Mouse (Mus musculus) ES-Bruce4 (cell line): ENCODE results near the gene Ube2z. TPM values are rescaled to one million over a fixed set of nuclear protein-coding genes. Genes with fewer than 3 reads are reported as not detected.

ENCODE experiments used
- H3K27ac ChIP-seq: 2 replicates; pipeline ENCODE4 v1.5.1; 2012; ENCODE audit warnings: low read length, inconsistent platforms; ENCODE audit not compliant: insufficient read depth
- H3K27me3 ChIP-seq: 2 replicates; pipeline ENCODE4 v1.6.1; 2012; ENCODE audit warnings: mild to moderate bottlenecking, low read length, inconsistent platforms; ENCODE audit not compliant: control insufficient read depth, poor library complexity, insufficient read depth, severe bottlenecking
- H3K36me3 ChIP-seq: 2 replicates; pipeline ENCODE4 v1.6.1; 2012; ENCODE audit warnings: inconsistent platforms, mild to moderate bottlenecking, low read length, moderate library complexity; ENCODE audit not compliant: control insufficient read depth, poor library complexity, insufficient read depth, severe bottlenecking
- H3K4me1 ChIP-seq: one replicate; pipeline ENCODE4 v1.8.1; 2011; ENCODE audit warnings: low read length; ENCODE audit not compliant: control insufficient read depth, insufficient read depth
- H3K4me3 ChIP-seq: 2 replicates; pipeline ENCODE4 v1.5.1; 2011; ENCODE audit warnings: low read depth, mild to moderate bottlenecking, low read length
- H3K9ac ChIP-seq: 2 replicates; pipeline ENCODE4 v1.6.1; 2012; ENCODE audit warnings: low read depth, mild to moderate bottlenecking, inconsistent platforms; ENCODE audit not compliant: poor library complexity, severe bottlenecking
- H3K9me3 ChIP-seq: replicated peaks from 2 replicates; pipeline ENCODE4 v1.6.1; 2012; ENCODE audit warnings: mild to moderate bottlenecking, low read length, inconsistent platforms; ENCODE audit not compliant: control insufficient read depth, poor library complexity, insufficient read depth, severe bottlenecking
- CTCF ChIP-seq: IDR thresholded peaks from one replicate; pipeline ENCODE4 v1.8.1; 2011; ENCODE audit warnings: low read depth, low read length
- EP300 ChIP-seq: IDR thresholded peaks from 2 replicates; pipeline ENCODE4 v1.6.1; 2011; ENCODE audit warnings: low read depth, low read length; ENCODE audit not compliant: insufficient read depth
- POLR2A ChIP-seq: IDR thresholded peaks from one replicate; pipeline ENCODE4 v1.8.1; 2011; ENCODE audit warnings: low read length; ENCODE audit not compliant: insufficient read depth
- polyA plus RNA-seq: library from polyadenylated mRNA; stranded (reverse); fragments of >200 nt; gene quantifications from 2 replicates; pipeline ENCODE4 v1.2.4, GENCODE M21; 2011; ENCODE audit warnings: low read depth; ENCODE audit not compliant: missing spikeins, insufficient read depth, insufficient read length

Ube2z gene
- polyA plus RNA-seq, 1 experiment: 86.6 TPM

- H3K36me3 ChIP-seq: no peaks in the 10 kb centered on the region
Observed at GRCm38 (mm10) chr11:96092674-96093291, 27.6 kb upstream of the Ube2z start.

GRCm38 (mm10) chr11:96091073-96091472 is 25.9 kb upstream of the Ube2z start:
- no peaks in the 10 kb centered on the region for H3K4me1 ChIP-seq
- H3K27ac ChIP-seq: no peak overlapping the region
- H3K9ac ChIP-seq: no peak overlapping the region
- no peak overlapping the region for H3K4me3 ChIP-seq
- H3K27me3 ChIP-seq: no peaks in the 10 kb centered on the region
- H3K9me3 ChIP-seq: no peaks in the 10 kb centered on the region
- no peaks in the 10 kb centered on the region for H3K36me3 ChIP-seq
- no peak for TF ChIP-seq POLR2A
- TF ChIP-seq CTCF: peak; percentile 36

More at GRCm38 (mm10) chr11:96092674-96093291, 27.6 kb upstream of the Ube2z start:
- no peak overlapping the region for H3K27ac ChIP-seq
- H3K9me3 ChIP-seq: no peaks in the 10 kb centered on the region
- H3K4me3 ChIP-seq: no peak overlapping the region
- H3K4me1 ChIP-seq: no peaks in the 10 kb centered on the region
- H3K9ac ChIP-seq: no peak overlapping the region
- no peaks in the 10 kb centered on the region for H3K27me3 ChIP-seq
- TF ChIP-seq POLR2A (no peak), CTCF (no peak), EP300 (no peak)

GRCm38 (mm10) chr11:96087981-96088380 is 22.8 kb upstream of the Ube2z start:
- no peaks in the 10 kb centered on the region for H3K9me3 ChIP-seq
- H3K4me1 ChIP-seq: no peaks in the 10 kb centered on the region
- no peak for TF ChIP-seq EP300
- no peak for TF ChIP-seq POLR2A
- TF ChIP-seq CTCF: no peak
- H3K27ac ChIP-seq: no peak overlapping the region
- no peak overlapping the region for H3K9ac ChIP-seq
- no peaks in the 10 kb centered on the region for H3K27me3 ChIP-seq
- H3K4me3 ChIP-seq: no peak overlapping the region
- no peaks in the 10 kb centered on the region for H3K36me3 ChIP-seq

- Histone ChIP-seq H3K9me3 (no peaks in the 10 kb centered on the region), H3K36me3 (no peaks in the 10 kb centered on the region), H3K27ac (no peak overlapping the region), H3K27me3 (no peaks in the 10 kb centered on the region), H3K4me1 (no peaks in the 10 kb centered on the region), H3K4me3 (no peak overlapping the region), H3K9ac (no peak overlapping the region)
- TF ChIP-seq CTCF: no peak
- no peak for TF ChIP-seq POLR2A
- no peak for TF ChIP-seq EP300
Observed at GRCm38 (mm10) chr11:96082682-96083081, 17.5 kb upstream of the Ube2z start.

GRCm38 (mm10) chr11:96080736-96081135 is 15.5 kb upstream of the Ube2z start:
- H3K36me3 ChIP-seq: no peaks in the 10 kb centered on the region
- H3K9me3 ChIP-seq: no peaks in the 10 kb centered on the region
- no peak overlapping the region for H3K27ac ChIP-seq
- TF ChIP-seq POLR2A: no peak
- no peak for TF ChIP-seq CTCF
- no peak for TF ChIP-seq EP300
- no peak overlapping the region for H3K9ac ChIP-seq
- no peak overlapping the region for H3K4me3 ChIP-seq
- no peaks in the 10 kb centered on the region for H3K4me1 ChIP-seq
- H3K27me3 ChIP-seq: no peaks in the 10 kb centered on the region

- Histone ChIP-seq H3K27me3 (no peaks in the 10 kb centered on the region), H3K4me1 (no peaks in the 10 kb centered on the region), H3K4me3 (peak overlapping the region; percentile 57), H3K9ac (peak overlapping the region; percentile 69), H3K27ac (peak overlapping the region; percentile 90), H3K36me3 (peaks cover 9% of the 10 kb centered on the region), H3K9me3 (no peaks in the 10 kb centered on the region)
- no peak for TF ChIP-seq POLR2A
- no peak for TF ChIP-seq CTCF
- no peak for TF ChIP-seq EP300
Observed at GRCm38 (mm10) chr11:96076221-96077105, 11.3 kb upstream of the Ube2z start.
